Mouse (Mus musculus) bone marrow, adult 2 months (tissue): ENCODE measurements at regions not wholly inside any gene's neighbourhood (a gene's known extent, or its start where the extent isn't known, plus 50 kb on each side); places are given as distances from the start of the nearest gene placed in this dataset.

Experiments
- H3K27ac ChIP-seq: fragments of 200-500 bp; 2 replicates; pipeline ENCODE4 v1.5.1; 2012; ENCODE audit warnings: low read depth, mild to moderate bottlenecking, control low read depth, inconsistent platforms, low read length; ENCODE audit not compliant: control insufficient read depth, poor library complexity, insufficient read depth
- H3K4me1 ChIP-seq: fragments of 200-500 bp; 2 replicates; pipeline ENCODE4 v1.6.1; 2011; ENCODE audit warnings: low read length; ENCODE audit not compliant: control insufficient read depth, insufficient read depth
- H3K4me3 ChIP-seq: fragments of 200-500 bp; replicated peaks from 2 replicates; pipeline ENCODE3; 2011; ENCODE audit warnings: mild to moderate bottlenecking, low read depth, low read length, control low read depth; ENCODE audit not compliant: control insufficient read depth
- CTCF ChIP-seq: fragments of 200-500 bp; IDR thresholded peaks from 2 replicates; pipeline ENCODE4 v1.5.1; 2011; ENCODE audit warnings: low read length, control low read depth; ENCODE audit not compliant: control insufficient read depth, insufficient read depth
- POLR2A ChIP-seq: fragments of 200-500 bp; IDR thresholded peaks from 2 replicates; pipeline ENCODE4 v1.6.1; 2011; ENCODE audit warnings: low read depth, mild to moderate bottlenecking, control low read depth, low read length, borderline replicate concordance; ENCODE audit not compliant: control insufficient read depth
- WGBS: fragments of 180-500 bp; shearing (Covaris S2); methylation state at CpG from one replicate; pipeline ENCODE4 v1.1.7; 2018; 5-methylcytosine and 5-hydroxymethylcytosine counted together

GRCm38 (mm10) chr11:17629541-17630171, 324.0 kb downstream of the Etaa1 start:
- H3K4me3 ChIP-seq, result no peak overlapping the region
- H3K4me1 ChIP-seq, result no peaks in the 10 kb centered on the region
- 71% methylated on average over 2 of the region's 2 CpGs for WGBS
- TF ChIP-seq CTCF, result no peak
- TF ChIP-seq POLR2A, result no peak
- no peak overlapping the region for H3K27ac ChIP-seq

GRCm38 (mm10) chr11:17630172-17630553, 323.5 kb downstream of the Etaa1 start:
- H3K27ac ChIP-seq, result no peak overlapping the region
- no peaks in the 10 kb centered on the region for H3K4me1 ChIP-seq
- no peak overlapping the region for H3K4me3 ChIP-seq
- TF ChIP-seq CTCF, result no peak
- no peak for TF ChIP-seq POLR2A
- WGBS, result no CpG with 5 or more reads among the region's 1 CpGs

- TF ChIP-seq CTCF, result no peak
- TF ChIP-seq POLR2A, result no peak
- Histone ChIP-seq H3K4me1 (no peaks in the 10 kb centered on the region), H3K27ac (no peak overlapping the region), H3K4me3 (no peak overlapping the region)
- WGBS, result 50% methylated on average over 3 of the region's 3 CpGs
These were observed 316.5 kb downstream of the Etaa1 start for GRCm38 (mm10) chr11:17637158-17637557.

- Histone ChIP-seq H3K4me1 (no peaks in the 10 kb centered on the region), H3K4me3 (no peak overlapping the region), H3K27ac (no peak overlapping the region)
- WGBS, result 65% methylated on average over 7 of the region's 7 CpGs
- TF ChIP-seq POLR2A (no peak), CTCF (no peak)
These were observed 313.8 kb downstream of the Etaa1 start for GRCm38 (mm10) chr11:17639922-17640321.

GRCm38 (mm10) chr11:17647441-17647840, 306.2 kb downstream of the Etaa1 start:
- Histone ChIP-seq H3K4me1 (no peaks in the 10 kb centered on the region), H3K4me3 (no peak overlapping the region), H3K27ac (no peak overlapping the region)
- no peak for TF ChIP-seq CTCF
- no peak for TF ChIP-seq POLR2A

GRCm38 (mm10) chr11:17651389-17652156, 302.1 kb downstream of the Etaa1 start:
- no peak overlapping the region for H3K27ac ChIP-seq
- no peaks in the 10 kb centered on the region for H3K4me1 ChIP-seq
- TF ChIP-seq CTCF (no peak), POLR2A (no peak)
- WGBS, result 61% methylated on average over 4 of the region's 4 CpGs
- H3K4me3 ChIP-seq, result no peak overlapping the region

- 79% methylated on average over 2 of the region's 2 CpGs for WGBS
- no peak overlapping the region for H3K27ac ChIP-seq
- TF ChIP-seq POLR2A (no peak), CTCF (no peak)
- no peak overlapping the region for H3K4me3 ChIP-seq
- no peaks in the 10 kb centered on the region for H3K4me1 ChIP-seq
These were observed 297.8 kb downstream of the Etaa1 start for GRCm38 (mm10) chr11:17655840-17656239.

- TF ChIP-seq CTCF, result no peak
- TF ChIP-seq POLR2A, result no peak
- WGBS, result 85% methylated on average over 3 of the region's 3 CpGs
- no peak overlapping the region for H3K4me3 ChIP-seq
These were observed 296.0 kb downstream of the Etaa1 start for GRCm38 (mm10) chr11:17657720-17658119.

GRCm38 (mm10) chr11:17658289-17658688, 295.4 kb downstream of the Etaa1 start:
- TF ChIP-seq POLR2A, result no peak
- no peak for TF ChIP-seq CTCF
- 78% methylated on average over 3 of the region's 3 CpGs for WGBS
- H3K4me1 ChIP-seq, result no peaks in the 10 kb centered on the region
- H3K4me3 ChIP-seq, result no peak overlapping the region
- no peak overlapping the region for H3K27ac ChIP-seq

More at GRCm38 (mm10) chr11:17657720-17658119, 296.0 kb downstream of the Etaa1 start:
- no peaks in the 10 kb centered on the region for H3K4me1 ChIP-seq
- H3K27ac ChIP-seq, result no peak overlapping the region
